Mouse (Mus musculus): ENCODE measurements around the gene Sox5. TPM values are rescaled to one million over a fixed set of nuclear protein-coding genes. Genes with fewer than 3 reads are reported as not detected.

Gene Sox5
- total RNA-seq, 2 experiments from 2014 or later: 3.8 to 9.1 TPM

DNA sequence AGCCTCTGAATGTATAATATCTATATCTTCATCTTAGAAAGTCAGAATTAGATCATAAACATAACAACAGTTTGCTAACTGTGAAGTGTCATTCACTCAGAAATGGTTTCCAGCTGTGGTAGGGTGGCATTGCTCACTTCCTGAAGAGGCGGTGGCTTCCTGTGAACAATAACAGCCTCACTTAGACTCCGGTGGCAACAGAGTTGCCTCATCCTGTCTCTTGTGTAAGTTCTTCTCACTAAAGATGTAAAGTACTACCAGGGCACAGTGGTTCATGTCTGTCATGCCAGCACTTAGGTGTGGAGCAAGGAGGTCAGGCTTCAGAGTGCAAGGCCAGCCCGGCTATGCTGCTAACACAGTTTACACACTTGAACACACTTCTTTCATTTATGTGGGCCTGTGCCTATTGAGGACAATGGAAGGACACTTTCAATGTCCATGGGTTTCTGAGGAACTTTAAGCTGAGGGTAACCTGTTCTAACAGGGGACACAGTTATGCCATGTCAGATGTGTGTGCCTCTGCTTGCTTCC, 913.6 kb downstream of the Sox5 start:
- ATAC-seq (replicated peaks; ENCODE audit: low FRiP score, low TSS enrichment, poor library complexity, severe bottlenecking): peak; percentile 32; the same call in 1 of the 2 replicates

DNA sequence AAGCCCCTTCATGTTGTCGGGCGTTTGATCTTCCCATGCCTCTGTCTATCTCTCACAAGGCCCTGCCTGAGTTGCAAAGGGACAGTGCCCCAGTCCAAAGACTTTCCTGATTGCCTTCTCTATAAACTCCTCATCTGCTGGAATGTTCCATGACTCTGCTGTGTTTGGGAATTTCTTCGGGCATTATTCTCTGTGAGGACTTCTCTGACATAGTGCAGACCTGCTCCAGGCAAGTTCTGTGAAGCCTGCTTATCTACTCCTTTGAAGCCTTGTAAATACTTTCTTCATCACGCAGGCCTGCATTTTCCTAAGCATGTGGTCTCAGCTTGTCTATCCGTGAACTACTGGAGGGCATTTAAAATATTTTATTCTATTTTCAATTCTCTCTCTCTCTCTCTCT, 914.7 kb downstream of the Sox5 start:
- no peak for ATAC-seq (replicated peaks; ENCODE audit: low FRiP score, low TSS enrichment, poor library complexity, severe bottlenecking)

- no peak for ATAC-seq (replicated peaks; ENCODE audit: low FRiP score, low TSS enrichment, poor library complexity, severe bottlenecking)
These were observed 915.2 kb downstream of the Sox5 start for GRCm38 (mm10) chr6:143866566-143866965.

DNA sequence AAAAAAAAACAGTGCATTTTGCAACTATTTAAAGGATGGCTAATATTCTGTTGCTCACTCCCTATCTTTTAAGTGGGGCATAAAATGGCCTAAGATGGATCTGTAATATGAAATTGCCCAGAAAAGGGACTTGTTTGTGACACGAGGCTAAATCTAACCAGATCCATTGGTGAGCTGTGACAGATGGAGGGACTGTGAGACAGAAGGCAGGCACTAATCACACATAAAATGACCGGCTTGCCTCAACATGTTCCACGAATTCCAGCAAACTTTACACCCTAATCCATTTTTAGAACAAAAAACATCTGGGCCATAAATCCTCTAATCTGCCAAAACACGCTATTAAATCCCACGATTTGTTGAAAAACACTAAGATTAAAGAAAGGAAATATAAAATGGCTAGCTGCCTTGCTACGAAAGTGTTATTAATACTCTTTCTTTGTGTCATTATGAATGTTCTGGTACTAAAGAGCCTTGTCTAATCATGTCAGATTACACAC, 919.1 kb downstream of the Sox5 start:
- no peak for ATAC-seq (replicated peaks; ENCODE audit: low FRiP score, low TSS enrichment, poor library complexity, severe bottlenecking)

DNA sequence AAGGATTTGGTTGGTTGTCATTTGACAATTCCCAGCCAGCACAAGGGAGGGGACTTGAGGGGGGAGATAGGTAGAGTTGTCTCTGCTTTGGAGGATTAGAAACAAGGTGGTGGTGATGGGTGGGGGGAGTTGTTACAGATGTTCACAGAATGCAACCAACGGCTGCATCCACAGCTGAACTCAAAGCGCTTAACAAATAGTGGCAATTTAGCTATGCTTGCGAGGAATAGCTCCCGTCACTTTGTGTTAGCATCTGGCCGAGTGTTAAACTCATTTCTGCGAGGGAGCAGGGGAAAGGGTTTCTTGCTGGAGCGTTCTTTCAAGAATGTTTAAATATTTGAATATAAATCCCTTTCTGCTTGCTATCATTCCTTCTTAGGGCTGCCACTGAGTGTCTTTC, 921.7 kb downstream of the Sox5 start:
- no peak for ATAC-seq (replicated peaks; ENCODE audit: low FRiP score, low TSS enrichment, poor library complexity, severe bottlenecking)

DNA sequence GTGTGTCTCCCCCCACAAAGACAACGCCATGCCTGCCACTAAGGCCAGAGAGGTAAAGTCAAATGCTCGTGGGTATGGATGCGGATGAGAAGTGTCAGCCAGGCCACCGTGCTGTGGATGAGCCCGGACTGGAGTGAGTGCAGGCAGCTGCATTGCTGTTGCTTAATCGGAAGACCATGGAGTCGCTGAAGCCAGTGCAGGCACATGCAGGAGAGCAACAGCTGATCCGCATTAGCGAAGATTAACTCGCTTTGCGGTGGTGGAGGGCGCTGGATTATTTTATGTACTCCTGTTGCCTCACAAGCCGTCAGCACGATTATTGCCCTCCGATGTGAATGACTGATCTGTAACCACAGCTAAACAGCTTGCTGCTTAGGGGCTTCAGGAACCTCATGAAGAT, 922.2 kb downstream of the Sox5 start:
- no peak for ATAC-seq (replicated peaks; ENCODE audit: low FRiP score, low TSS enrichment, poor library complexity, severe bottlenecking)

DNA sequence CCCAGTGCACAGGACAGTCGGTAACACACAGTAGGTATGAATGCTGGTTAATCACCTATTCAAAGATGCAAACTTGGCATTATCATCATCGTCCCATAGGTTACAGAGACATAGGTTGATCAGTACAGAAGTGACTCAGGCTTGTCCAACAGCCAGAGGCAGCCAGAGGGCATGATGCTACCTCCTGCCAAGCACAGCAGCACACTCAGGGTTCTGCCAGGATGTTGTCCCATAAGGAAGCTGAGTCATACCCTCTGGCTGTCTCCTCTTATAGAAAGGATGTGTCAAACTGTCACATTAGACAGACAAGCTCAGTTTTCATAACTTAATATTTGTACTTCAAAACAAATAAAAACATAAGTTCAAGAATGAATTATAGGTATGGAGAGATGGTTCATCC, 923.2 kb downstream of the Sox5 start:
- ATAC-seq (replicated peaks; ENCODE audit: low FRiP score, low TSS enrichment, poor library complexity, severe bottlenecking): no peak

DNA sequence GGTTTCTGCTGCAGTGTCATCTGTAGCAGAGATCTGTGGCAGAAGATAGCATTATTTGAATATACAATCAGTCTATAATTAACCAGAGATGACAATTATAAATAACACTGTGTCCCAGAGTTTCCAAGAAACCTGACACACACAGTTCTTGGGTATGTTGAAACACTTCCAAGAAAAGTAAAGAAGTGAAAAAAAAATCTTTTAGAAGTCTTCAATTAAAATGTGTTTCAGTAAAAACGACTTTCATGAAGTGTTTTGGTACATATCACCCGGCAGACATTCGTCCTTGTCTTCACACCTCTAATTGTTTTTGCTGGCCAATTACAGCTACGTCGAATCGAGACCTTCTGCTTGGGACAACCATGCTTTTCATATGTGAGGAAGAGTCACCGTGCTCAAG, 924.4 kb downstream of the Sox5 start:
- no peak for ATAC-seq (replicated peaks; ENCODE audit: low FRiP score, low TSS enrichment, poor library complexity, severe bottlenecking)

DNA sequence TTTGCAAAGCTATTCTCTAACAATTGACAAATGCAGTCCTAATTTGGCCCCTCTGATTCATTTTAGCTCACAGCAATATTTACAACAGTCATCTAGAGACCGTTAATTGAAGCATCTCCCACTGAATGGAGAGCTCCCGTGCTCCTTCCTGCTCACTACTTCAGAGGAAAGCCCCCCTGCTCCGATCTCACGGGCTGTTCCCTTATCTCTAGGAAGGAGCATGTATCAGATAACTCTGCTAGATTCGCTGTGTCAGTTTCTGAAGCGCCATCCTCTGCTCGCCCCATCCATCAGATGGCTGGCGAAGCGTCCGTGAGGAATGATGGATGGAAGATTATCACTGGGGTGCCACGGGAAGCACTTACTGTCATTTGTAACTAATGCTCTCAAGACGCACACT, 926.4 kb downstream of the Sox5 start:
- no peak for ATAC-seq (replicated peaks; ENCODE audit: low FRiP score, low TSS enrichment, poor library complexity, severe bottlenecking)

GRCm38 (mm10) chr6:143854031-143854430, 927.7 kb downstream of the Sox5 start:
- ATAC-seq (replicated peaks; ENCODE audit: low FRiP score, low TSS enrichment, poor library complexity, severe bottlenecking): no peak

DNA sequence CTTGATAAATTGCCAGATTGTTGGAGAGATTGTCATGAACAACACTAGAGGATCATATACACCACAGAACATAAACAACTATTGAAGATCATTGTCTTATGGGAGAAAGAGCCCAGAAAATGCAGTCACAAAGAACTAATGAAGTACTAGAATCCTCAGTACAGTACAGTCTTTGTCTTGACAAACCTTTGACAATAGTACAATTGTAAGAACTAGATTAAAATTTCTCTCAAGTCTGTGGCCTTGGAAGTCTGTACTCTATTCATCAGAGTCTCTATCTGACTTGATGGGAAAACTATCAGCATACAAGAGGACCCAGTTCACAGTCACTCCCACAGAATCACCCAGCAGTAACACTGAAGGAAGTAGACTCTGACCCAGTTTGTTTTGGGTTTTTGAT, 936.0 kb downstream of the Sox5 start:
- no peak for ATAC-seq (replicated peaks; ENCODE audit: low FRiP score, low TSS enrichment, poor library complexity, severe bottlenecking)

DNA sequence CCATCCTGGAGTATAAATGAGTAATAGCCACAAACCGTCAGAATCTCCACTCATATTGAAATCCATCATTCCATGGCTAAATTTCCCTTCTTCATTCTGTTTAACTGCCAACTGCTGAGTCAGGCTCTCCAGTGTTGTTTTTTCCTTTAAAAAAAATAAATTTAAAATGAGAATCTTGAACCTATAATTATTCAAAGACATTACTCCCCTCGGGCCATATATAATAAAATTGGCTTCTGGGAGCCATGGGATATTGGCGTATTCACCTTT, 937.1 kb downstream of the Sox5 start:
- no peak for ATAC-seq (replicated peaks; ENCODE audit: low FRiP score, low TSS enrichment, poor library complexity, severe bottlenecking)

DNA sequence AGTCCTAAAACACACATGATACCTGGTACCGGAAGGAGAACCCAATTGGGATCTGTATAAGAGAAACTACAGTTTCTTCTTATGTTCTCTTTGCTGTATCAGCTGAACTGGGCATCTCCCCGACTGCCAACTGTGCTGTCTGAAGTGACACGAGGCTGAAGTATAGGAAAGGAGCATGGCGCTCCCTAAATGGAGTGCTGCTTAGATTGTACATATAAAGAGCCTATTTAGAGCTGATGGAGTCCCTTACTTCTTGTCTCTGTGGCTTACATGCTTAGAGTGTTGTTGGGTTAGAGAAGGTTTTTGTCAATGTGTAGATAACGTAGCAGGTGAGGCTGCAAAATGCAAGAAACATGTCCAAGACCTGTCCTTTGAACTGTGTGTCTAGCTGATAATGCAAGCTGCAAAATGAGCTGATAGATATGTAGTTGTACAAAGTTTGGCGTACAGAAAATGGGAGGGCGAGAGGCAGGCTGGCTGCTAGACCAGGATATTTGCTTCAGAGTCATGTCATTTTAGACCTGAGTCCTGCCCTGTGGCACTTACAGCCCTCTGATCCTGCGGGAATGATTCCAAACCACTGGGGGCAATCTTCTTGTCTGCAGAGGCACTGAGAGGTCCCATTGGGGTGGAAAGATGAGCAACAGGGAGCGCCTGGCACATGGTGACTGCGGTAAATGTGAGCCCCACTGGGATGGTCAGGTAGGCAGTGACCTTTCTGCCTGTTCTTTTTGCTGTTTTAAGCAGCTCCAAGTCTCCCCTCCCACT, 937.7 kb downstream of the Sox5 start:
- ATAC-seq (replicated peaks; ENCODE audit: low FRiP score, low TSS enrichment, poor library complexity, severe bottlenecking): peak; percentile 83

- ATAC-seq (replicated peaks; ENCODE audit: low FRiP score, low TSS enrichment, poor library complexity, severe bottlenecking): peak; percentile 86
These were observed 939.8 kb downstream of the Sox5 start for GRCm38 (mm10) chr6:143841954-143842353.

DNA sequence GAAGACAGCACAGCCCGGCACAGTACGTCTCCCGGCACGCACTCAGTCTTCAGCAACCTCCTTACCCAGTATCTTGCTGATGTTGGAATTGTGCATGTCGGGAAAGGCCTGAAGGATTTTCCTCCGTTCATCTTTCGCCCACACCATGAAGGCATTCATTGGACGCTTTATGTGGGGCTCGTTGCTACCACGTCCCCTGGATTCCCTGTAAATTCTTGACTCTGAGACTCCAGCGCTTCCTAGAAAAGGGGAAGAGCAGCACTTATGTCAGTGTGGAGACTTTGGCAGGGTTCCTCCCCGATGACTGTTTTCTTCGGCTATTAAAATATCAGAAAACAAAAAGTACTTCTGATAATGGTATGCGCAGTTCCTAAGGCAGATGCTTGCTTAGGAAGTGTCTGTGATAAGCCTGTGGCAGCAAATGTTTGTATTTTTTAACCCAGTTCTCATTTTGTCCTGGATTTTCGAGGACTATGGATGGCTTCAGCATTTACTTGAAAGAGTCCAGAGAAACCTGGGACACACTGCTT, 940.6 kb downstream of the Sox5 start:
- no peak for ATAC-seq (replicated peaks; ENCODE audit: low FRiP score, low TSS enrichment, poor library complexity, severe bottlenecking)

DNA sequence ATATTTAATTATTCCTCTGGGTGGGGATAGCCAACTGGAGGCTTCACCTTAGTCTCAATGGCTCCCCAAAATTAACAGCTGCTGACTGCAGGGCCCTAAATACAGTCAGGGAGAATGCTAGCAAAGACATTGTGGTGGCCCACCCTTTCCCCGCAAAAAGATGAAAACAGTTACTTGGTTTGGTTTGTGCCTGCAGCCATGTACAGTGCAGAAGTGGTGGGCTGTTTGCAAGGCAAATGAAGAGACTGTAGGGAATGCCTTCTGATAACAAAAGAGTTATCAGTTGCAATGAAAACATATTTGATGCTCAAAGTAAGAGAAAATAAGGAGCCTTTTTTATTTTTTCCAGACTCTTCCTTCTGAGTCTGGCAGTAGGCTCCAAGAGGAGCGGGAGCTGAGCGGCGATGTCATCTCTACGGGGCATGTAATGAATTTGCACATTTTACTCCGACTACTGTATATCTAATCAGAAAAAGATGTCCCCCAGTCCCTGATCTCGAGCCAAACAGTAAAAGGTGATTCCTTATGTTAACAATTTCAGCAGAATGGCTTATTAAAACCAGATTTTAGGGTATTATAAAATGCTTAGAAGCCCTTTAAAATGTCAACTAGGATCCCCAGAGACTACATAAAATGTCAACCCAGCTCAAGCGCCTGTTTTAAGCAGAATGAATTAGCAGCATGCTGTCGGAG, 943.2 kb downstream of the Sox5 start:
- ATAC-seq (replicated peaks; ENCODE audit: low FRiP score, low TSS enrichment, poor library complexity, severe bottlenecking): peak; percentile 25

DNA sequence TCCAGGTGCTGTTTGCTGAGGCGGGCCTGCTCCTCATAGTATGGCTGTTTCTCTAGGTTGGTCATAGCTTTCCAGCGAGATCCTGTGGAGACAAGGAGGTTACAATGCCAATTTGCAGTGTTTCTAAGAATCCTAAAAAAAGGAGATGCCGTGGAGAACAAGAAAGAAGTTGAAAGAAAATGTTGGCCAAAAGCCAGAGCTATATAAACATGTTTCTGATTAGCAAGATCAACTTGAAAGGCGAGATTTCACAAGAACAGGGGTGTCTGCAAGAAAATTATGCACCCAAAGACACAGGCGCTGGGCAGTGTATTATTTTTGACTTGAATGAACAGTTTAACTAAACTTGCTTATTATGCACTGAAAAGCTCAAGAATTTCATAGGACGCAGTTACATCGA, 946.4 kb downstream of the Sox5 start:
- no peak for ATAC-seq (replicated peaks; ENCODE audit: low FRiP score, low TSS enrichment, poor library complexity, severe bottlenecking)

DNA sequence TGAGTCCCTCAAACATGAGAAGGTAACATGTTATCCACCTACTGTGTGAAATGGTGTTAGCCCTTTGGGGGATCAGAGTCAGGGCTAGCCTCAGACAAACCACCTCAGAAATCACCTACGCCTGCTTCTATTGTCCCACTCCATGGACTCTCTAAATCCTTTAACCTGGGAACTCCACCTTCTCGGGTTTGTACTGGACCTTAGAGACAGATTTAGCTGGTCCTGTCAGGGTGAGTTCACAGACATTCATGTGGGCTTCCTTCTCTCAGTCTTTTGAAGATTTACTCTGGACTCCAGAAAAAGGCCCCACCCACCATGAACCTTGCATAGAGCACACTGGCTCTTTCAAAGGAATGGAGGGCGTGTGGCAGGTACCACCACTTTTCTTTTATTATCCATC, 947.8 kb downstream of the Sox5 start:
- ATAC-seq (replicated peaks; ENCODE audit: low FRiP score, low TSS enrichment, poor library complexity, severe bottlenecking): no peak

- peak; percentile 87 for ATAC-seq (replicated peaks; ENCODE audit: low FRiP score, low TSS enrichment, poor library complexity, severe bottlenecking)
These were observed 948.6 kb downstream of the Sox5 start for GRCm38 (mm10) chr6:143833182-143833558.

DNA sequence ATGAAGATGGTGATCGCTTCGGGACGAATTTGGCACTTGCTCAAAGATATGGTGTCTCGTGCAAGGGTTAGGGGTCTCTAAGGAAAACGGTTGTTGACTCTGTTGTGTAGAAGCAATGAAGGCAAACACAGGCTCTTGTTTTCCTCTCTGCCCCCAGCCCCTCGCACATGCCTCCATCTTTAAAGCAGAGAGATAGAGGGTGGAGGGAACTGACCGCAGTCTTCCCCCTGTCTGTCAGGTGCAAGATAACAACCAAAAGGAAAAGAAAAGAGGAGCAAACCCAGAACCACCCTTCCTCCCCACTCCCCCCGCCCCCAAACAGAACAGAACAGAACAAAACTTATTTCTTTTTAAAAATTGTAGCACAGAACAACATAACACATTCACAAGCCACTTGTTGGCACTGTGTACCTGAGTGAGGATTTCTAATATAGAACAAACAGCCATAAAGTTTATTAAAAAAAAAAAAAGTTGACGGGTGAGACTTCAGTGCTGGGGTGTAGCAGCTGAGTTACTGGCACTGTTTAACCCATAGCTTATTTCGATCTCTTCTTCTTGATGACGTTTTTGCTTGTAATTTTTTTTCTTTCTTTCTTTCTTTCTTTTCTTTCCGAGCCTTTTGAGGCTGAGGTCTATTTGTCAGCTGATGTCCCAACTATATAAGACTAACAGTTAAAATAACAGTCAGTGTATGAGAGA, 949.1 kb downstream of the Sox5 start:
- peak; percentile 76 for ATAC-seq (replicated peaks; ENCODE audit: low FRiP score, low TSS enrichment, poor library complexity, severe bottlenecking)
